Mouse (Mus musculus): ENCODE measurements around the gene Egfl8. TPM values are rescaled to one million over a fixed set of nuclear protein-coding genes. Genes with fewer than 3 reads are reported as not detected.

Egfl8 gene
- polyA plus RNA-seq, 1 experiment from 2014 or later: 0.66 TPM

DNA sequence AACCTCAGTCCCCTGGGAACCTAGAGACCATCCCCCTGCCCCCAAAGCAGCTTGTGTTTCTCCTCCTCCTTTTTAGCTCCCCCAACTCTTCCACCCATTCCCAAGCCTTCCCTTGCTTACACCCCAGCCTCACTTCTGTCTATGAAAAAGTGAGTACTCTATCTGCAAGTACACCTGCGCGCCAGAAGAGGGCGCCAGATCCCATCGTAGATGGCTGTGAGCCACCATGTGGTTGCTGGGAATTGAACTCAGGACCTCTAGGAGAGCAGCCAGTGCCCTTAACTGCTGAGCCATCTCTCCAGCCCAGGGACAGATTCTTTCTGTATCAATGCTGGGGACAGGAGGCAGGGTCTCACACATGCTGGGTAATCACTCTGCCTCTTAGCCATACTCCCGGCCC is 43.9 kb downstream of the Egfl8 start:
- no peaks in the 10 kb centered on the region for H3K36me3 ChIP-seq (replicated peaks; ENCODE audit: insufficient read depth, low read length)
- H3K4me3 ChIP-seq (ENCODE audit: low read depth, low read length): no peak overlapping the region
- H3K9me3 ChIP-seq (ENCODE audit: low read length): no peaks in the 10 kb centered on the region; the same call in 1 of the 2 replicates
- TF ChIP-seq CTCF (IDR thresholded peaks at IDR 0.05; ENCODE audit: low read depth): peak; percentile 85
- TF ChIP-seq EP300 (IDR thresholded peaks at IDR 0.05; ENCODE audit: low read depth): no peak
- ATAC-seq (no peak), DNase-seq (no peak)
- H3K4me2 ChIP-seq (ENCODE audit: low read depth, low read length): no peak overlapping the region
- no peaks in the 10 kb centered on the region for H3K4me1 ChIP-seq (ENCODE audit: insufficient read depth)
- no peak overlapping the region for H3K9ac ChIP-seq (replicated peaks)
- 29% methylated on average over 5 of the region's 5 CpGs for WGBS (ENCODE audit: insufficient replicate concordance)
- no peaks in the 10 kb centered on the region; the same call in 1 of the 2 replicates for H3K27me3 ChIP-seq (ENCODE audit: insufficient read depth, low read length)
- no peak overlapping the region for H3K27ac ChIP-seq (ENCODE audit: low read depth)

DNA sequence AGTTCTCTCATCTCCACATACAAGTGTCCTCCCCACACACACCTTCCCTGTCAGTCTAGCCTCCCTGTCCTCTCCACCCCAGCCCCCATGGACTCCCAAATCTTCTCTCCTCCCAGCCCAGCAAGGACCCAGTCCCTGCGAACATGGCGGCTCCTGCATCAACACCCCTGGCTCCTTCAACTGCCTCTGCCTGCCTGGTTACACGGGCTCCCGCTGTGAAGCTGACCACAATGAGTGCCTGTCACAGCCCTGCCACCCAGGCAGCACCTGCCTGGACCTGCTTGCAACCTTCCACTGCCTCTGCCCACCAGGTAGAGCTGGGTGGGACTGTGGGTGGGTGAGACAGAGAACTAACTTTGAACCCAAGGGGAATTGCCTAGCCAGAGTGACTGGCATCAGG is 45.9 kb downstream of the Egfl8 start:
- DNase-seq: no peak
- Histone ChIP-seq H3K4me3 (ENCODE audit: low read depth, low read length) (no peak overlapping the region), H3K9me3 (ENCODE audit: low read length) (no peaks in the 10 kb centered on the region; the same call in 1 of the 2 replicates), H3K9ac (replicated peaks) (no peak overlapping the region), H3K4me1 (ENCODE audit: insufficient read depth) (no peaks in the 10 kb centered on the region), H3K27me3 (ENCODE audit: insufficient read depth, low read length) (no peaks in the 10 kb centered on the region; the same call in 1 of the 2 replicates), H3K36me3 (replicated peaks; ENCODE audit: insufficient read depth, low read length) (no peaks in the 10 kb centered on the region), H3K27ac (ENCODE audit: low read depth) (no peak overlapping the region), H3K4me2 (ENCODE audit: low read depth, low read length) (no peak overlapping the region)
- no peak for TF ChIP-seq CTCF (IDR thresholded peaks at IDR 0.05; ENCODE audit: low read depth)
- TF ChIP-seq EP300 (IDR thresholded peaks at IDR 0.05; ENCODE audit: low read depth): no peak
- WGBS (ENCODE audit: insufficient replicate concordance): 82% methylated on average over 4 of the region's 4 CpGs
- no peak for ATAC-seq

DNA sequence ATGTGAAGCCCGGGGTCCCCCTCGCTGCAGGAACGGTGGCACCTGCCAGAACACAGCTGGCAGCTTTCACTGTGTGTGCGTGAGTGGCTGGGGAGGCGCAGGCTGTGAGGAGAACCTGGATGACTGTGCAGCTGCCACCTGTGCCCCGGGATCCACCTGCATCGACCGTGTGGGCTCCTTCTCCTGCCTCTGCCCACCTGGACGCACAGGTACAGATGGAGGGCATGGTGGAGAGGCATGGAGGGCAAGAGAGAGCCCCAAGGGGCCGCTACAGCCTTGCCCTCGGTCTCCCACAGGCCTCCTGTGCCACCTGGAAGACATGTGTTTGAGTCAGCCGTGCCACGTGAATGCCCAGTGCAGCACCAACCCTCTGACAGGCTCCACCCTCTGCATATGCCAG is 47.4 kb downstream of the Egfl8 start:
- no peak for TF ChIP-seq CTCF (IDR thresholded peaks at IDR 0.05; ENCODE audit: low read depth)
- TF ChIP-seq EP300 (IDR thresholded peaks at IDR 0.05; ENCODE audit: low read depth): no peak
- ATAC-seq: no peak

DNA sequence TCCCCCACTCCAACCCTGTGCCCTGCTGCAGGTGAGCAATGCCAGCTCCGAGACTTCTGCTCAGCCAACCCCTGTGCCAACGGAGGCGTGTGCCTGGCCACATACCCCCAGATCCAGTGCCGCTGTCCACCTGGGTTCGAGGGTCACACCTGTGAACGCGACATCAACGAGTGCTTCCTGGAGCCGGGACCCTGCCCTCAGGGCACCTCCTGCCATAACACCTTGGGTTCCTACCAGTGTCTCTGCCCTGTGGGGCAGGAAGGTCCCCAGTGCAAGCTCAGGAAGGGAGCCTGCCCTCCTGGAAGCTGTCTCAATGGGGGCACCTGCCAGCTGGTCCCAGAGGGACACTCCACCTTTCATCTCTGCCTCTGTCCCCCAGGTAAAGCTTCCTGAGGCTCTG is 48.5 kb downstream of the Egfl8 start:
- no peak overlapping the region for H3K27ac ChIP-seq (ENCODE audit: low read depth)
- no peaks in the 10 kb centered on the region for H3K36me3 ChIP-seq (replicated peaks; ENCODE audit: insufficient read depth, low read length)
- H3K4me3 ChIP-seq (ENCODE audit: low read depth, low read length): no peak overlapping the region
- WGBS (ENCODE audit: insufficient replicate concordance): 69% methylated on average over 9 of the region's 9 CpGs
- no peak overlapping the region for H3K9ac ChIP-seq (replicated peaks)
- ATAC-seq (no peak), DNase-seq (no peak)
- no peaks in the 10 kb centered on the region; the same call in 1 of the 2 replicates for H3K9me3 ChIP-seq (ENCODE audit: low read length)
- H3K4me2 ChIP-seq (ENCODE audit: low read depth, low read length): no peak overlapping the region
- TF ChIP-seq EP300 (IDR thresholded peaks at IDR 0.05; ENCODE audit: low read depth) (no peak), CTCF (IDR thresholded peaks at IDR 0.05; ENCODE audit: low read depth) (no peak)
- H3K4me1 ChIP-seq (ENCODE audit: insufficient read depth): no peaks in the 10 kb centered on the region
- no peaks in the 10 kb centered on the region; the same call in 1 of the 2 replicates for H3K27me3 ChIP-seq (ENCODE audit: insufficient read depth, low read length)

More for the DNA sequence above, 47.4 kb downstream of the Egfl8 start:
- no peaks in the 10 kb centered on the region for H3K4me1 ChIP-seq (ENCODE audit: insufficient read depth)
- 77% methylated on average over 13 of the region's 13 CpGs for whole genome bisulfite sequencing (ENCODE audit: insufficient replicate concordance)
- no peak for DNase-seq
- no peaks in the 10 kb centered on the region; the same call in 1 of the 2 replicates for H3K9me3 ChIP-seq (ENCODE audit: low read length)
- H3K27me3 ChIP-seq (ENCODE audit: insufficient read depth, low read length): no peaks in the 10 kb centered on the region; the same call in 1 of the 2 replicates
- H3K27ac ChIP-seq (ENCODE audit: low read depth): no peak overlapping the region
- H3K9ac ChIP-seq (replicated peaks): no peak overlapping the region
- no peaks in the 10 kb centered on the region for H3K36me3 ChIP-seq (replicated peaks; ENCODE audit: insufficient read depth, low read length)
- H3K4me2 ChIP-seq (ENCODE audit: low read depth, low read length): no peak overlapping the region
- H3K4me3 ChIP-seq (ENCODE audit: low read depth, low read length): no peak overlapping the region

DNA sequence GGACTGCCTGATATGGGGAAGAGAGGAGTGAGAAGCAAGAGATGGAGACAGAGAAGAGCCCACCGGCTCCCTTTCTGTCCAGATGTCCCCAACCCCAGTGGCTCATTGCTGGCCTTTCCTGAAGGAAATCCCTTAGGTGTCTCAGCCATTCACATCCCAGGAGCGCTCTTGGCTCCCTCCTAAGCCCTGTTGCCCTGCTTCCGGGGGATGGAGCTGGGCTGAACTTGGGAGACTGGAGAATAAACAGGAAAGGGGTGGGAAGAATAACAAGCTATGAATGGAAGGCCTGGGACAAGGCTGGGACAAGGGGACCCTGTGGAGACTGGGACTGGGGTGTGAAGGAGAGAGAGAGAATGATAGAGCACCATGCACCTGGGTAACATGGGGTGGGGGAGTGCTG is 51.0 kb downstream of the Egfl8 start:
- TF ChIP-seq CTCF (IDR thresholded peaks at IDR 0.05; ENCODE audit: low read depth): no peak
- TF ChIP-seq EP300 (IDR thresholded peaks at IDR 0.05; ENCODE audit: low read depth): no peak
- WGBS (ENCODE audit: insufficient replicate concordance): 48% methylated on average over 3 of the region's 3 CpGs
- ATAC-seq (no peak), DNase-seq (no peak)
- Histone ChIP-seq H3K36me3 (replicated peaks; ENCODE audit: insufficient read depth, low read length) (no peaks in the 10 kb centered on the region), H3K4me2 (ENCODE audit: low read depth, low read length) (peak overlapping the region; percentile 44), H3K27me3 (ENCODE audit: insufficient read depth, low read length) (no peaks in the 10 kb centered on the region; the same call in 1 of the 2 replicates), H3K27ac (ENCODE audit: low read depth) (peak overlapping the region; percentile 64), H3K4me3 (ENCODE audit: low read depth, low read length) (peak overlapping the region; percentile 13; the same call in 1 of the 2 replicates), H3K9ac (replicated peaks) (no peak overlapping the region), H3K9me3 (ENCODE audit: low read length) (no peaks in the 10 kb centered on the region), H3K4me1 (ENCODE audit: insufficient read depth) (no peaks in the 10 kb centered on the region)

DNA sequence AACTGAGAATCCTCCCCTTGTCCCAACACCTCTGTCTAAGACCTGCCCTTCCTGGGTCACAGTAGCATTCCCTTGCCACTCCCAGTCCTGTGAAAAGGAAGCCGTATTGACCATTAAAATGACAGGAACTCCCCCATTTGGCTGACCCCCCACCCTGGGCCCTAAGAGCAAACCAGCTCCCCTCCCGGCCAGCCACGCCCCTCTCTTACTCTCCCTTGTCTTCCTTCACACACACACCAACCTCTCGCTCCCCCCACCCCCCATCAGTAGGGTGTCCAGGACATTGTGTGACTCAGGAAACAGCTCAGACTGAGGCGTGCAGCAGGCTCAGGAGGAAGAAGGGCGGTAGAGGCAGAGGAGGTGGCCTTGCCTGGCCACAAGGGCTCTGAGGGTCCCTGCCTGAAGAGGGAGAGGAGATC is 51.8 kb downstream of the Egfl8 start, which contains the start of gene Notch4:
TSS of gene Notch4 (plus strand) at position 266 of the 419 bp plus-strand sequence.
- ATAC-seq (peak; percentile 44), DNase-seq (no peak)
- Histone ChIP-seq H3K27ac (ENCODE audit: low read depth) (peak within 1 kb of the TSS; percentile 64), H3K4me2 (ENCODE audit: low read depth, low read length) (peak within 1 kb of the TSS; percentile 44), H3K9ac (replicated peaks) (peak within 1 kb of the TSS; percentile 26; the same call in 1 of the 2 replicates), H3K36me3 (replicated peaks; ENCODE audit: insufficient read depth, low read length) (no peaks in the 10 kb centered on the region), H3K4me3 (ENCODE audit: low read depth, low read length) (peak within 1 kb of the TSS; percentile 13; the same call in 1 of the 2 replicates), H3K27me3 (ENCODE audit: insufficient read depth, low read length) (no peaks in the 10 kb centered on the region; the same call in 1 of the 2 replicates), H3K9me3 (ENCODE audit: low read length) (no peaks in the 10 kb centered on the region), H3K4me1 (ENCODE audit: insufficient read depth) (no peaks in the 10 kb centered on the region)
- WGBS (ENCODE audit: insufficient replicate concordance): 17% methylated on average over 6 of the region's 6 CpGs
- TF ChIP-seq CTCF (IDR thresholded peaks at IDR 0.05; ENCODE audit: low read depth) (no peak), EP300 (IDR thresholded peaks at IDR 0.05; ENCODE audit: low read depth) (no peak)
